7 mouse cellular contexts compared by ENCODE assay signal in the genomic region with DNA sequence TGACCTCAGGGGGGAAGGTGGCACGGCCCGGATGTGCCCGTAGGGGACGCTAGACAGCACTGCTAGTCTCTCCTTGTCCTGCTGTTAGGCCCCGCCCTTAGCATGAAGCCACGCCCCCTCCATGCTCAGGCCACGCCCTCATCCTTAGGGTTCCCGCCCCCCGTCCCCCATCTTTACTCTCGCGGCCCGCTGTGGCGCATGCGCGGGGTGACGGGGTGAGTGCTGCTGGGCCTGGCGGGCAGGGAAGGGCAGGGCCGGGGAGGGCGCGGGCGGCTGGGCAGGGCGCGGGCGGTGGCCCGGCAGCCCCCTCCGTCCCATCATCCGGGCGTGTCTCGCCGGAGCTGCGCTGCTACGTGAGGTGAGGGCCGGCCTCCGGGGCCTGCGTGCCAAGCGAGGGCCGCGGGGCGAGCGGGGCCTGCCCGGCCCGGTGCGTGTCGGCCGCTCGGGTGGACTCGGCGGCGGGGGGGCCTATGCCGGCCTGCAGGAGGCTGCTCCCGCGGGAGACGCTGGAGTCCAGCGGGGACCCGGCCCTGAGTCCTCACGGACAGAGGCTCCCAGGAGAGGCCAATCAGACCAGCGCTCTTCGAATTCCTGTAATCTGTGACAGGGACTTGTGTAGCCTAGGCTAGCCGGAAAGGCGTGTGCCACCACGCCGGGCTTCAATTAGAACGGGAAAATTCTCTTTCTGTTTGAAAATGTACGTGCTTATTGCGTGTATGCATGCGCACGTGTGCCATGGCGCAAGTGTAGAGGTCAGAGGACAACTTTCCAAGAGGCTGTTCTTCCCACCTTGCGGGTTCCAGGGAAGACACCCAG. TPM values are rescaled to one million over a fixed set of nuclear protein-coding genes. Genes with fewer than 3 reads are reported as not detected.
A peak's percentile ranks its signal among the peaks of the same experiment; 100 is the strongest.
DNase-seq lines count a peak whose midpoint lies in the region; ATAC-seq and TF ChIP-seq lines count a peak whose summit lies in the region.

No protein-coding gene starts in this region.

- H3K27ac ChIP-seq in embryonic facial prominence, embryonic 11.5 days (replicated peaks; ENCODE audit: low read depth, low read length): peak overlapping the region; percentile 47
- H3K27ac ChIP-seq in kidney, adult 2 months (ENCODE audit: insufficient read depth, low read depth, low read length): peak overlapping the region; percentile 36
- peak overlapping the region; percentile 81 for H3K27ac ChIP-seq in limb, embryonic 12.5 days
- peak overlapping the region; percentile 84 for H3K27ac ChIP-seq in midbrain, embryonic 15.5 days
- peak overlapping the region; percentile 74 for H3K27ac ChIP-seq in spleen, adult 2 months (ENCODE audit: insufficient read depth, low read length)

- no peaks in the 10 kb centered on the region for H3K27me3 ChIP-seq in embryonic facial prominence, embryonic 11.5 days (ENCODE audit: control insufficient read depth, insufficient read depth, low read length)
- H3K27me3 ChIP-seq in kidney, adult 2 months (replicated peaks; ENCODE audit: control insufficient read depth, insufficient read depth, low read length): no peaks in the 10 kb centered on the region
- H3K27me3 ChIP-seq in limb, embryonic 12.5 days: no peaks in the 10 kb centered on the region
- H3K27me3 ChIP-seq in midbrain, embryonic 15.5 days (replicated peaks): no peaks in the 10 kb centered on the region
- H3K27me3 ChIP-seq in spleen, adult 2 months (ENCODE audit: control insufficient read depth, insufficient read depth, low read length): no peaks in the 10 kb centered on the region

- H3K4me3 ChIP-seq in embryonic facial prominence, embryonic 11.5 days (ENCODE audit: low read depth, low read length): peak overlapping the region; percentile 88
- H3K4me3 ChIP-seq in kidney, adult 2 months (ENCODE audit: insufficient read depth, low read depth, low read length): peak overlapping the region; percentile 59
- H3K4me3 ChIP-seq in limb, embryonic 12.5 days (replicated peaks): peak overlapping the region; percentile 95
- H3K4me3 ChIP-seq in midbrain, embryonic 15.5 days: peak overlapping the region; percentile 87
- peak overlapping the region; percentile 68 for H3K4me3 ChIP-seq in spleen, adult 2 months (ENCODE audit: extremely low read depth, insufficient read depth, insufficient read length)

- H3K36me3 ChIP-seq in embryonic facial prominence, embryonic 11.5 days (replicated peaks; ENCODE audit: control insufficient read depth, insufficient read depth, low read depth, low read length): no peaks in the 10 kb centered on the region; the same call in 1 of the 2 replicates
- H3K36me3 ChIP-seq in kidney, adult 2 months (ENCODE audit: control insufficient read depth, insufficient read depth, low read length): peaks cover 2% of the 10 kb centered on the region; the same call in 1 of the 2 replicates
- peaks cover 14% of the 10 kb centered on the region; the same call in 1 of the 2 replicates for H3K36me3 ChIP-seq in limb, embryonic 12.5 days
- no peaks in the 10 kb centered on the region for H3K36me3 ChIP-seq in midbrain, embryonic 15.5 days (replicated peaks)
- H3K36me3 ChIP-seq in spleen, adult 2 months (ENCODE audit: control insufficient read depth, insufficient read depth, low read length): peaks cover 3% of the 10 kb centered on the region; the same call in 1 of the 2 replicates

- TF ChIP-seq POLR2A in kidney, adult 2 months (IDR thresholded peaks at IDR 0.05; ENCODE audit: low read depth, low read length): peak; percentile 13
- peak; percentile 26 for TF ChIP-seq POLR2A in spleen, adult 2 months (IDR thresholded peaks at IDR 0.05; ENCODE audit: low read depth, low read length)

- peak; percentile 90 for ATAC-seq in embryonic facial prominence, embryonic 11.5 days (replicated peaks; ENCODE audit: insufficient number of reproducible peaks, low FRiP score, low TSS enrichment, low read depth)
- ATAC-seq in limb, embryonic 12.5 days (ENCODE audit: insufficient number of reproducible peaks, insufficient read depth, low FRiP score, low TSS enrichment, low read depth): peak; percentile 85
- ATAC-seq in midbrain, embryonic 15.5 days (replicated peaks): peak; percentile 89

- WGBS in embryonic facial prominence, embryonic 11.5 days: under 1% methylated on average over 52 of the region's 69 CpGs
- under 1% methylated on average over 69 of the region's 69 CpGs for WGBS in kidney, adult 2 months
- WGBS in limb, embryonic 12.5 days: 1% methylated on average over 61 of the region's 69 CpGs
- under 1% methylated on average over 65 of the region's 69 CpGs for WGBS in midbrain, embryonic 15.5 days
- WGBS in spleen, adult 2 months: under 1% methylated on average over 64 of the region's 69 CpGs

- H3K4me2 ChIP-seq in embryonic facial prominence, embryonic 11.5 days (ENCODE audit: low read depth, low read length): peak overlapping the region; percentile 62
- H3K4me2 ChIP-seq in limb, embryonic 12.5 days: peak overlapping the region; percentile 66
- H3K4me2 ChIP-seq in midbrain, embryonic 15.5 days: peak overlapping the region; percentile 69

- no peaks in the 10 kb centered on the region for H3K9me3 ChIP-seq in embryonic facial prominence, embryonic 11.5 days (replicated peaks; ENCODE audit: control insufficient read depth, low read length)
- H3K9me3 ChIP-seq in limb, embryonic 12.5 days: no peaks in the 10 kb centered on the region
- H3K9me3 ChIP-seq in midbrain, embryonic 15.5 days: no peaks in the 10 kb centered on the region

- DNase-seq in adrenal gland, postnatal 14 days: peak; percentile 99
- DNase-seq in embryonic facial prominence, embryonic 11.5 days (ENCODE audit: low spot score): peak; percentile 96
- DNase-seq in heart, adult 18-20 months: peak; percentile 97 to 98
- DNase-seq in kidney, adult 2 months: peak; percentile 97
- DNase-seq in spleen, adult 2 months (ENCODE audit: low read depth in 1 of 2, low spot score in 2 of 2): peak; percentile 89 to 94

- no peaks in the 10 kb centered on the region for H3K4me1 ChIP-seq in embryonic facial prominence, embryonic 11.5 days (ENCODE audit: control insufficient read depth, insufficient read depth, low read length)
- peaks cover 6% of the 10 kb centered on the region for H3K4me1 ChIP-seq in kidney, adult 2 months (ENCODE audit: control insufficient read depth, insufficient read depth, low read length)
- H3K4me1 ChIP-seq in limb, embryonic 12.5 days (replicated peaks): peaks cover 25% of the 10 kb centered on the region
- peaks cover 39% of the 10 kb centered on the region for H3K4me1 ChIP-seq in midbrain, embryonic 15.5 days
- H3K4me1 ChIP-seq in spleen, adult 2 months (ENCODE audit: control insufficient read depth, insufficient read depth, insufficient read length): no peaks in the 10 kb centered on the region

- peak; percentile 84 for TF ChIP-seq CTCF in kidney, adult 2 months (conservative IDR thresholded peaks at IDR 0.05; ENCODE audit: insufficient read depth, insufficient read length, low read depth, low read length)
- peak; percentile 62; the same call in 1 of the 2 replicates for TF ChIP-seq CTCF in spleen, adult 2 months (IDR thresholded peaks at IDR 0.05; ENCODE audit: extremely low read depth, insufficient read depth, insufficient read length, insufficient replicate concordance)

- peak overlapping the region; percentile 95 for H3K9ac ChIP-seq in embryonic facial prominence, embryonic 11.5 days (replicated peaks; ENCODE audit: low read length)
- peak overlapping the region; percentile 94 for H3K9ac ChIP-seq in limb, embryonic 12.5 days (replicated peaks)
- peak overlapping the region; percentile 91 for H3K9ac ChIP-seq in midbrain, embryonic 15.5 days

RNA-seq across cellular contexts. Expression of a gene that starts 0.5 kb away (rescaled TPM):
- total RNA-seq in adrenal gland, postnatal 14 days (2021): 37.0 and 38.9 TPM in 2 replicates
- polyA plus RNA-seq in embryonic facial prominence, embryonic 11.5 days (2014; fragmentation: Nextera tagmentation; extraction: Ambion mirVana): 51.7 and 54.3 TPM in 2 replicates
- total RNA-seq in heart, adult 18-20 months (2021): 10 to 100 TPM; 24.7 to 26.6 TPM
- 19.6 and 20.2 TPM in 2 replicates for polyA plus RNA-seq in kidney, adult 2 months (2012; rRNA removed)
- polyA plus RNA-seq in limb, embryonic 12.5 days (2016; fragmentation: Nextera tagmentation; extraction: Ambion mirVana): 44.8 and 48.3 TPM in 2 replicates
- 37.5 and 38.7 TPM in 2 replicates for polyA plus RNA-seq in midbrain, embryonic 15.5 days (2015; fragmentation: Nextera tagmentation; extraction: Ambion mirVana)
- polyA plus RNA-seq in spleen, adult 2 months (2012; rRNA removed): 22.6 and 23.6 TPM in 2 replicates

RNA-seq across cellular contexts. Expression of a gene that starts 18.6 kb away (rescaled TPM):
- 0.26 and 0.90 TPM in 2 replicates for total RNA-seq in adrenal gland, postnatal 14 days (2021)
- not detected in 2 replicates for polyA plus RNA-seq in embryonic facial prominence, embryonic 11.5 days (2014; fragmentation: Nextera tagmentation; extraction: Ambion mirVana)
- not detected for total RNA-seq in heart, adult 18-20 months (2021)
- 0.05 TPM in 1 of 2 replicates, not detected in the other for polyA plus RNA-seq in kidney, adult 2 months (2012; rRNA removed)
- polyA plus RNA-seq in limb, embryonic 12.5 days (2016; fragmentation: Nextera tagmentation; extraction: Ambion mirVana): 0.20 TPM in 2 replicates
- polyA plus RNA-seq in midbrain, embryonic 15.5 days (2015; fragmentation: Nextera tagmentation; extraction: Ambion mirVana): 0.19 and 0.22 TPM in 2 replicates
- 0.23 and 0.25 TPM in 2 replicates for polyA plus RNA-seq in spleen, adult 2 months (2012; rRNA removed)

RNA-seq across cellular contexts. Expression of a gene that starts 18.7 kb away (rescaled TPM):
- total RNA-seq in adrenal gland, postnatal 14 days (2021): 73.9 and 92.5 TPM in 2 replicates
- polyA plus RNA-seq in embryonic facial prominence, embryonic 11.5 days (2014; fragmentation: Nextera tagmentation; extraction: Ambion mirVana): 28.9 and 36.5 TPM in 2 replicates
- total RNA-seq in heart, adult 18-20 months (2021): 100 to 1,000 TPM; 413 to 428 TPM
- 19.9 and 26.4 TPM in 2 replicates for polyA plus RNA-seq in kidney, adult 2 months (2012; rRNA removed)
- 42.8 and 44.3 TPM in 2 replicates for polyA plus RNA-seq in limb, embryonic 12.5 days (2016; fragmentation: Nextera tagmentation; extraction: Ambion mirVana)
- 30.3 and 34.1 TPM in 2 replicates for polyA plus RNA-seq in midbrain, embryonic 15.5 days (2015; fragmentation: Nextera tagmentation; extraction: Ambion mirVana)
- polyA plus RNA-seq in spleen, adult 2 months (2012; rRNA removed): 3.1 and 3.4 TPM in 2 replicates

Comparison
In these comparisons a context has a peak if more than half of its experiments do, and no peak if none do; other contexts are left out.
1. Peak in every context shown above with its lines: DNase-seq, ATAC-seq, H3K4me3 ChIP-seq and H3K27ac ChIP-seq.